Mouse (Mus musculus): ENCODE measurements around the gene Gng4. TPM values are rescaled to one million over a fixed set of nuclear protein-coding genes. Genes with fewer than 3 reads are reported as not detected.

The Gng4 gene
- polyA plus RNA-seq (2015; fragmentation: Nextera tagmentation; extraction: Ambion mirVana), result 5.5 and 6.2 TPM in 2 replicates

- H3K27ac ChIP-seq (replicated peaks), result no peak within 1 kb of the TSS
- peak within 1 kb of the TSS; percentile 96 for H3K4me2 ChIP-seq (replicated peaks; ENCODE audit: low read depth)
- H3K36me3 ChIP-seq (ENCODE audit: control insufficient read depth, insufficient read depth, low read length), result no peaks in the 10 kb centered on the region
- H3K27me3 ChIP-seq (ENCODE audit: control insufficient read depth, insufficient read depth, low read length), result no peaks in the 10 kb centered on the region
- H3K4me3 ChIP-seq (ENCODE audit: low read depth, low read length), result peak within 1 kb of the TSS; percentile 55
- ATAC-seq (ENCODE audit: low FRiP score, low TSS enrichment), result peak; percentile 70
- peak within 1 kb of the TSS; percentile 31; the same call in 1 of the 2 replicates for H3K9ac ChIP-seq (ENCODE audit: low read length)
- H3K4me1 ChIP-seq (replicated peaks; ENCODE audit: control insufficient read depth, insufficient read depth), result no peaks in the 10 kb centered on the region; the same call in 1 of the 2 replicates
- no peaks in the 10 kb centered on the region for H3K9me3 ChIP-seq (ENCODE audit: control insufficient read depth, low read length)
- peak; percentile 54 for DNase-seq (ENCODE audit: low spot score)
- under 1% methylated on average over 40 of the region's 43 CpGs for WGBS
- TF ChIP-seq EP300 (optimal IDR thresholded peaks at IDR 0.05) (no peak), CTCF (IDR thresholded peaks at IDR 0.05; ENCODE audit: low read depth) (no peak)
Measured at GRCm38 (mm10) chr13:13783894-13784419, at the start of gene Gng4. Gng4 (plus strand) TSS chr13:13784059.

- no peak for TF ChIP-seq CTCF (IDR thresholded peaks at IDR 0.05; ENCODE audit: low read depth)
- no peak for TF ChIP-seq EP300 (optimal IDR thresholded peaks at IDR 0.05)
- no peaks in the 10 kb centered on the region for H3K4me1 ChIP-seq (replicated peaks; ENCODE audit: control insufficient read depth, insufficient read depth)
- WGBS, result 93% methylated on average over 4 of the region's 4 CpGs
- peaks cover 5% of the 10 kb centered on the region; the same call in 1 of the 2 replicates for H3K36me3 ChIP-seq (ENCODE audit: control insufficient read depth, insufficient read depth, low read length)
- H3K4me3 ChIP-seq (ENCODE audit: low read depth, low read length), result no peak overlapping the region
- H3K27me3 ChIP-seq (ENCODE audit: control insufficient read depth, insufficient read depth, low read length), result no peaks in the 10 kb centered on the region
- DNase-seq (ENCODE audit: low spot score) (no peak), ATAC-seq (ENCODE audit: low FRiP score, low TSS enrichment) (no peak)
- no peaks in the 10 kb centered on the region for H3K9me3 ChIP-seq (ENCODE audit: control insufficient read depth, low read length)
- H3K4me2 ChIP-seq (replicated peaks; ENCODE audit: low read depth), result no peak overlapping the region
- H3K27ac ChIP-seq (replicated peaks), result no peak overlapping the region
- H3K9ac ChIP-seq (ENCODE audit: low read length), result no peak overlapping the region
Measured at GRCm38 (mm10) chr13:13739232-13739631, 44.6 kb upstream of the Gng4 start.

- no peaks in the 10 kb centered on the region for H3K4me1 ChIP-seq (replicated peaks; ENCODE audit: control insufficient read depth, insufficient read depth)
- no peak for ATAC-seq (ENCODE audit: low FRiP score, low TSS enrichment)
- no peak for TF ChIP-seq EP300 (optimal IDR thresholded peaks at IDR 0.05)
- no peak for TF ChIP-seq CTCF (IDR thresholded peaks at IDR 0.05; ENCODE audit: low read depth)
- WGBS, result 74% methylated on average over 3 of the region's 3 CpGs
- no peaks in the 10 kb centered on the region for H3K27me3 ChIP-seq (ENCODE audit: control insufficient read depth, insufficient read depth, low read length)
- H3K4me2 ChIP-seq (replicated peaks; ENCODE audit: low read depth), result no peak overlapping the region
- no peak overlapping the region for H3K9ac ChIP-seq (ENCODE audit: low read length)
- DNase-seq (ENCODE audit: low spot score), result no peak
- no peak overlapping the region for H3K27ac ChIP-seq (replicated peaks)
- H3K36me3 ChIP-seq (ENCODE audit: control insufficient read depth, insufficient read depth, low read length), result peaks cover 5% of the 10 kb centered on the region; the same call in 1 of the 2 replicates
- H3K9me3 ChIP-seq (ENCODE audit: control insufficient read depth, low read length), result no peaks in the 10 kb centered on the region
- no peak overlapping the region for H3K4me3 ChIP-seq (ENCODE audit: low read depth, low read length)
Measured at GRCm38 (mm10) chr13:13745911-13746310, 37.9 kb upstream of the Gng4 start.

GRCm38 (mm10) chr13:13775778-13776494 is 7.9 kb upstream of the Gng4 start:
- no peak overlapping the region for H3K27ac ChIP-seq (replicated peaks)
- no peak for DNase-seq (ENCODE audit: low spot score)
- H3K9ac ChIP-seq (ENCODE audit: low read length), result no peak overlapping the region
- H3K4me1 ChIP-seq (replicated peaks; ENCODE audit: control insufficient read depth, insufficient read depth), result no peaks in the 10 kb centered on the region
- ATAC-seq (ENCODE audit: low FRiP score, low TSS enrichment), result no peak
- peaks cover 7% of the 10 kb centered on the region; the same call in 1 of the 2 replicates for H3K36me3 ChIP-seq (ENCODE audit: control insufficient read depth, insufficient read depth, low read length)
- H3K4me3 ChIP-seq (ENCODE audit: low read depth, low read length), result no peak overlapping the region
- H3K9me3 ChIP-seq (ENCODE audit: control insufficient read depth, low read length), result no peaks in the 10 kb centered on the region
- no peaks in the 10 kb centered on the region for H3K27me3 ChIP-seq (ENCODE audit: control insufficient read depth, insufficient read depth, low read length)
- no peak for TF ChIP-seq CTCF (IDR thresholded peaks at IDR 0.05; ENCODE audit: low read depth)
- no peak for TF ChIP-seq EP300 (optimal IDR thresholded peaks at IDR 0.05)
- no peak overlapping the region for H3K4me2 ChIP-seq (replicated peaks; ENCODE audit: low read depth)

GRCm38 (mm10) chr13:13777052-13777451 is 6.8 kb upstream of the Gng4 start:
- Histone ChIP-seq H3K9me3 (ENCODE audit: control insufficient read depth, low read length) (no peaks in the 10 kb centered on the region), H3K27ac (replicated peaks) (no peak overlapping the region), H3K36me3 (ENCODE audit: control insufficient read depth, insufficient read depth, low read length) (peaks cover 7% of the 10 kb centered on the region; the same call in 1 of the 2 replicates), H3K4me3 (ENCODE audit: low read depth, low read length) (no peak overlapping the region), H3K9ac (ENCODE audit: low read length) (no peak overlapping the region), H3K4me2 (replicated peaks; ENCODE audit: low read depth) (no peak overlapping the region), H3K27me3 (ENCODE audit: control insufficient read depth, insufficient read depth, low read length) (no peaks in the 10 kb centered on the region), H3K4me1 (replicated peaks; ENCODE audit: control insufficient read depth, insufficient read depth) (no peaks in the 10 kb centered on the region)
- ATAC-seq (ENCODE audit: low FRiP score, low TSS enrichment) (no peak), DNase-seq (ENCODE audit: low spot score) (no peak)
- 93% methylated on average over 11 of the region's 11 CpGs for WGBS
- TF ChIP-seq CTCF (IDR thresholded peaks at IDR 0.05; ENCODE audit: low read depth), result no peak
- TF ChIP-seq EP300 (optimal IDR thresholded peaks at IDR 0.05), result no peak

- ATAC-seq (ENCODE audit: low FRiP score, low TSS enrichment) (no peak), DNase-seq (ENCODE audit: low spot score) (no peak)
- Histone ChIP-seq H3K4me3 (ENCODE audit: low read depth, low read length) (no peak overlapping the region), H3K27me3 (ENCODE audit: control insufficient read depth, insufficient read depth, low read length) (no peaks in the 10 kb centered on the region), H3K27ac (replicated peaks) (no peak overlapping the region), H3K9me3 (ENCODE audit: control insufficient read depth, low read length) (no peaks in the 10 kb centered on the region), H3K36me3 (ENCODE audit: control insufficient read depth, insufficient read depth, low read length) (peaks cover 7% of the 10 kb centered on the region; the same call in 1 of the 2 replicates), H3K4me1 (replicated peaks; ENCODE audit: control insufficient read depth, insufficient read depth) (no peaks in the 10 kb centered on the region), H3K9ac (ENCODE audit: low read length) (no peak overlapping the region), H3K4me2 (replicated peaks; ENCODE audit: low read depth) (no peak overlapping the region)
- TF ChIP-seq CTCF (IDR thresholded peaks at IDR 0.05; ENCODE audit: low read depth) (no peak), EP300 (optimal IDR thresholded peaks at IDR 0.05) (no peak)
- 91% methylated on average over 8 of the region's 8 CpGs for WGBS
Measured at GRCm38 (mm10) chr13:13777696-13778095, 6.2 kb upstream of the Gng4 start.

Data from stomach, postnatal 0 days (tissue).